Mouse (Mus musculus): ENCODE data around the gene Actr8. TPM values are rescaled to one million over a fixed set of nuclear protein-coding genes. Genes with fewer than 3 reads are reported as not detected.

The Actr8 gene
- total and polyA plus RNA-seq, 2 experiments from 2014 or later = 43.7 to 49.0 TPM

GRCm38 (mm10) chr14:29998747-29999474, 20.8 kb downstream of the Actr8 start:
- Histone ChIP-seq H3K4me1 (ENCODE audit: insufficient read depth, low read length) (no peaks in the 10 kb centered on the region), H3K4me3 (ENCODE audit: low read depth, low read length) (no peak overlapping the region), H3K27ac (ENCODE audit: low read depth, low read length) (no peak overlapping the region), H3K9me3 (ENCODE audit: low read length) (no peaks in the 10 kb centered on the region), H3K9ac (replicated peaks; ENCODE audit: low read length, poor library complexity, severe bottlenecking) (no peak overlapping the region), H3K36me3 (ENCODE audit: insufficient read depth, low read length) (peaks cover 30% of the 10 kb centered on the region), H3K4me2 (ENCODE audit: low read depth, low read length, poor library complexity, severe bottlenecking) (no peak overlapping the region), H3K27me3 (ENCODE audit: insufficient read depth, low read length) (no peaks in the 10 kb centered on the region)
- WGBS = 78% methylated on average over 13 of the region's 13 CpGs
- ATAC-seq (ENCODE audit: low FRiP score) (no peak), DNase-seq (ENCODE audit: low spot score) (no peak)
- TF ChIP-seq CTCF (IDR thresholded peaks at IDR 0.05) = no peak

DNA sequence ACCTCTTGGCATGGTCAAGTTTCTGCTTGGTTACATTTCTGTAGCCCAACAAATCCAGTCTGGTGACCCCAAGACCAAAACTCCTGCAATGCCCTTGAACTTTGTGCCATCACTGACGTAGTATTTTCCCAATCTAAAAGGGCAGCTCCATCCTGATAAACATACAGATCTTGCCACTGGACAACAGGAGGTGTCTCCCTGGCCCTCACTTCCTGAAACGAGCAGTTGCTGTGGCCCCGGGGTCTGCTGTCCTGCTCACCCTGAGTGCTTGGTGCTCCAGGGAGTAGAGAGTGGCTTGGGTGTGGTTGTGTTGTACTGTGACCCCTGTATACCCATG, 21.3 kb downstream of the Actr8 start:
- ATAC-seq (ENCODE audit: low FRiP score) = no peak
- Histone ChIP-seq H3K27ac (ENCODE audit: low read depth, low read length) (no peak overlapping the region), H3K9ac (replicated peaks; ENCODE audit: low read length, poor library complexity, severe bottlenecking) (no peak overlapping the region), H3K36me3 (ENCODE audit: insufficient read depth, low read length) (peaks cover 25% of the 10 kb centered on the region), H3K27me3 (ENCODE audit: insufficient read depth, low read length) (no peaks in the 10 kb centered on the region), H3K4me1 (ENCODE audit: insufficient read depth, low read length) (no peaks in the 10 kb centered on the region), H3K4me2 (ENCODE audit: low read depth, low read length, poor library complexity, severe bottlenecking) (no peak overlapping the region), H3K9me3 (ENCODE audit: low read length) (no peaks in the 10 kb centered on the region), H3K4me3 (ENCODE audit: low read depth, low read length) (no peak overlapping the region)
- no peak for TF ChIP-seq CTCF (IDR thresholded peaks at IDR 0.05)
- 87% methylated on average over 3 of the region's 3 CpGs for WGBS
- DNase-seq (ENCODE audit: low spot score) = no peak

- 11% methylated on average over 50 of the region's 54 CpGs for WGBS
- no peaks in the 10 kb centered on the region for H3K9me3 ChIP-seq (ENCODE audit: low read length)
- no peak for TF ChIP-seq CTCF (IDR thresholded peaks at IDR 0.05)
- peak within 1 kb of the TSS; percentile 46 for H3K9ac ChIP-seq (replicated peaks; ENCODE audit: low read length, poor library complexity, severe bottlenecking)
- peak; percentile 55 for ATAC-seq (ENCODE audit: low FRiP score)
- no peak within 1 kb of the TSS for H3K27ac ChIP-seq (ENCODE audit: low read depth, low read length)
- peak within 1 kb of the TSS; percentile 66 for H3K4me2 ChIP-seq (ENCODE audit: low read depth, low read length, poor library complexity, severe bottlenecking)
- H3K4me1 ChIP-seq (ENCODE audit: insufficient read depth, low read length) = peaks cover 8% of the 10 kb centered on the region; the same call in 1 of the 2 replicates
- peak within 1 kb of the TSS; percentile 32 for H3K4me3 ChIP-seq (ENCODE audit: low read depth, low read length)
- peaks cover 5% of the 10 kb centered on the region; the same call in 1 of the 2 replicates for H3K27me3 ChIP-seq (ENCODE audit: insufficient read depth, low read length)
- H3K36me3 ChIP-seq (ENCODE audit: insufficient read depth, low read length) = no peaks in the 10 kb centered on the region
- DNase-seq (ENCODE audit: low spot score) = peak; percentile 32
Observed at GRCm38 (mm10) chr14:30008733-30009575, 30.8 kb downstream of the Actr8 start, which contains the start of the genes Il17rb and Chdh. Gene Il17rb, minus strand, starts transcription at chr14:30008896. Gene Chdh, plus strand, starts transcription at chr14:30009023.

- H3K27me3 ChIP-seq (ENCODE audit: insufficient read depth, low read length) = peaks cover 5% of the 10 kb centered on the region; the same call in 1 of the 2 replicates
- no peak overlapping the region for H3K4me3 ChIP-seq (ENCODE audit: low read depth, low read length)
- ATAC-seq (ENCODE audit: low FRiP score) (no peak), DNase-seq (ENCODE audit: low spot score) (peak; percentile 42)
- no peak overlapping the region for H3K27ac ChIP-seq (ENCODE audit: low read depth, low read length)
- WGBS = 69% methylated on average over 10 of the region's 10 CpGs
- no peak overlapping the region for H3K4me2 ChIP-seq (ENCODE audit: low read depth, low read length, poor library complexity, severe bottlenecking)
- TF ChIP-seq CTCF (IDR thresholded peaks at IDR 0.05) = no peak
- H3K9ac ChIP-seq (replicated peaks; ENCODE audit: low read length, poor library complexity, severe bottlenecking) = no peak overlapping the region
- H3K9me3 ChIP-seq (ENCODE audit: low read length) = no peaks in the 10 kb centered on the region
- peaks cover 8% of the 10 kb centered on the region; the same call in 1 of the 2 replicates for H3K4me1 ChIP-seq (ENCODE audit: insufficient read depth, low read length)
- H3K36me3 ChIP-seq (ENCODE audit: insufficient read depth, low read length) = no peaks in the 10 kb centered on the region
Observed at GRCm38 (mm10) chr14:30009864-30010560, 31.9 kb downstream of the Actr8 start.

DNA sequence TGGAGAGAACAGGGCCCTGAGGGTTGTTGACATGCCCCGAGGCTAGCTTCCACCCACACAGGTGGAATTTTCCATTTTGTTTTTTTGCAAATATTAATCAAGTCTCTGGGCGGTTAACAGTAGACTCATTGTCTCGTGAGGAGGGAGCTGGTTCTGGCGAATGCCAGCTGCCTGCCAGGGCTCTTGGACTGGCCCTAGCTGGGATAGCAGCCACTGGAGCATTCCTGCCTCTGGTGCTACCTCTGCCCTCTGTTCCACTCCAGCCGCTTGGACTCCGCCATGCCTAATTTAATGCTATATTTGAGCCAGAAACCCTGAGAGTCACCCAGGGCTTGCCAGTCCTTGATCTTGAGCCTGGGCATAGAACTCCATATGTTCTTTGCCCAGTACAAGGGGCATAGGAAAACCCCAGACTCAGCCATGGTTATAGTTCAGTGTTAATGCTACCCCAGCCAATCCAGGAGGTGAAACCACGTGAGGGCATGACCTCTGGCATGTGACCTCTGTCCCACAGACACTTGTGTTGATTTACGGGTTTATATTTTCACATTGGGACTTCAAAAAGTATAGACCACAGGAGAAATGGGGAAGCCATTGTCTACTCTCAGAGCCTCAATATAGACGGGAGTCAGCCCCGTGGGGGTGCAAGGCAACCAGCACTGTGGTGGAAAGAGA, 33.9 kb downstream of the Actr8 start:
- ATAC-seq (ENCODE audit: low FRiP score) (no peak), DNase-seq (ENCODE audit: low spot score) (peak; percentile 42)
- Histone ChIP-seq H3K4me3 (ENCODE audit: low read depth, low read length) (no peak overlapping the region), H3K36me3 (ENCODE audit: insufficient read depth, low read length) (no peaks in the 10 kb centered on the region), H3K4me2 (ENCODE audit: low read depth, low read length, poor library complexity, severe bottlenecking) (no peak overlapping the region), H3K4me1 (ENCODE audit: insufficient read depth, low read length) (peaks cover 8% of the 10 kb centered on the region; the same call in 1 of the 2 replicates), H3K9ac (replicated peaks; ENCODE audit: low read length, poor library complexity, severe bottlenecking) (no peak overlapping the region), H3K27me3 (ENCODE audit: insufficient read depth, low read length) (peaks cover 5% of the 10 kb centered on the region; the same call in 1 of the 2 replicates), H3K9me3 (ENCODE audit: low read length) (no peaks in the 10 kb centered on the region), H3K27ac (ENCODE audit: low read depth, low read length) (no peak overlapping the region)
- no peak for TF ChIP-seq CTCF (IDR thresholded peaks at IDR 0.05)
- WGBS = 73% methylated on average over 10 of the region's 10 CpGs

All from midbrain, postnatal 0 days (tissue).